Mouse (Mus musculus): ENCODE results near the gene Meltf. TPM values are rescaled to one million over a fixed set of nuclear protein-coding genes. Genes with fewer than 3 reads are reported as not detected.
A peak's percentile ranks its signal among the peaks of the same experiment; 100 is the strongest.

Meltf gene
- polyA plus RNA-seq, 1 experiment: 0.46 TPM

GRCm38 (mm10) chr16:31865242-31865641 lies 13.4 kb upstream of the Meltf start:
- TF ChIP-seq POLR2A (IDR thresholded peaks at IDR 0.05; ENCODE audit: extremely low read depth, insufficient read depth, low read length): no peak
- no peak for TF ChIP-seq CTCF (IDR thresholded peaks at IDR 0.05; ENCODE audit: extremely low read depth, insufficient read depth, low read length)
- H3K27ac ChIP-seq (ENCODE audit: insufficient read depth, low read length): no peak overlapping the region
- peaks cover 4% of the 10 kb centered on the region for H3K4me1 ChIP-seq (ENCODE audit: control insufficient read depth, insufficient read depth, low read length)
- H3K4me3 ChIP-seq (ENCODE audit: insufficient read depth, low read length): no peak overlapping the region

- no peak for TF ChIP-seq POLR2A (IDR thresholded peaks at IDR 0.05; ENCODE audit: extremely low read depth, insufficient read depth, low read length)
- TF ChIP-seq CTCF (IDR thresholded peaks at IDR 0.05; ENCODE audit: extremely low read depth, insufficient read depth, low read length): no peak
- Histone ChIP-seq H3K4me1 (ENCODE audit: control insufficient read depth, insufficient read depth, low read length) (peaks cover 4% of the 10 kb centered on the region), H3K27ac (ENCODE audit: insufficient read depth, low read length) (no peak overlapping the region), H3K4me3 (ENCODE audit: insufficient read depth, low read length) (no peak overlapping the region)
These were observed 11.7 kb upstream of the Meltf start for GRCm38 (mm10) chr16:31866911-31867310.

- peaks cover 4% of the 10 kb centered on the region for H3K4me1 ChIP-seq (ENCODE audit: control insufficient read depth, insufficient read depth, low read length)
These were observed 10.9 kb upstream of the Meltf start for GRCm38 (mm10) chr16:31867736-31868135.

GRCm38 (mm10) chr16:31873721-31874120 lies 4.9 kb upstream of the Meltf start:
- Histone ChIP-seq H3K4me1 (ENCODE audit: control insufficient read depth, insufficient read depth, low read length) (peaks cover 8% of the 10 kb centered on the region), H3K27ac (ENCODE audit: insufficient read depth, low read length) (peak overlapping the region; percentile 3; the same call in 1 of the 2 replicates), H3K4me3 (ENCODE audit: insufficient read depth, low read length) (no peak overlapping the region)
- TF ChIP-seq CTCF (IDR thresholded peaks at IDR 0.05; ENCODE audit: extremely low read depth, insufficient read depth, low read length) (no peak), POLR2A (IDR thresholded peaks at IDR 0.05; ENCODE audit: extremely low read depth, insufficient read depth, low read length) (no peak)

More at GRCm38 (mm10) chr16:31867736-31868135, 10.9 kb upstream of the Meltf start:
- TF ChIP-seq CTCF (IDR thresholded peaks at IDR 0.05; ENCODE audit: extremely low read depth, insufficient read depth, low read length): no peak
- TF ChIP-seq POLR2A (IDR thresholded peaks at IDR 0.05; ENCODE audit: extremely low read depth, insufficient read depth, low read length): no peak
- no peak overlapping the region for H3K4me3 ChIP-seq (ENCODE audit: insufficient read depth, low read length)
- H3K27ac ChIP-seq (ENCODE audit: insufficient read depth, low read length): no peak overlapping the region

- H3K4me1 ChIP-seq (ENCODE audit: control insufficient read depth, insufficient read depth, low read length): peaks cover 7% of the 10 kb centered on the region
- H3K27ac ChIP-seq (ENCODE audit: insufficient read depth, low read length): peak overlapping the region; percentile 80; the same call in 1 of the 2 replicates
- H3K4me3 ChIP-seq (ENCODE audit: insufficient read depth, low read length): no peak overlapping the region
- TF ChIP-seq POLR2A (IDR thresholded peaks at IDR 0.05; ENCODE audit: extremely low read depth, insufficient read depth, low read length) (no peak), CTCF (IDR thresholded peaks at IDR 0.05; ENCODE audit: extremely low read depth, insufficient read depth, low read length) (no peak)
These were observed 3.2 kb upstream of the Meltf start for GRCm38 (mm10) chr16:31875391-31875790.

GRCm38 (mm10) chr16:31876386-31876785 lies 2.2 kb upstream of the Meltf start:
- H3K27ac ChIP-seq (ENCODE audit: insufficient read depth, low read length): peak overlapping the region; percentile 96

GRCm38 (mm10) chr16:31878052-31878451 lies 558 bp upstream of the Meltf start:
- Histone ChIP-seq H3K4me3 (ENCODE audit: insufficient read depth, low read length) (no peak overlapping the region), H3K4me1 (ENCODE audit: control insufficient read depth, insufficient read depth, low read length) (peaks cover 7% of the 10 kb centered on the region), H3K27ac (ENCODE audit: insufficient read depth, low read length) (peak overlapping the region; percentile 96)
- no peak for TF ChIP-seq CTCF (IDR thresholded peaks at IDR 0.05; ENCODE audit: extremely low read depth, insufficient read depth, low read length)
- no peak for TF ChIP-seq POLR2A (IDR thresholded peaks at IDR 0.05; ENCODE audit: extremely low read depth, insufficient read depth, low read length)

More at GRCm38 (mm10) chr16:31876386-31876785, 2.2 kb upstream of the Meltf start:
- Histone ChIP-seq H3K4me1 (ENCODE audit: control insufficient read depth, insufficient read depth, low read length) (peaks cover 7% of the 10 kb centered on the region), H3K4me3 (ENCODE audit: insufficient read depth, low read length) (no peak overlapping the region)
- TF ChIP-seq CTCF (IDR thresholded peaks at IDR 0.05; ENCODE audit: extremely low read depth, insufficient read depth, low read length) (no peak), POLR2A (IDR thresholded peaks at IDR 0.05; ENCODE audit: extremely low read depth, insufficient read depth, low read length) (0 out of 2 replicates have a peak, but pooled peaks have one; percentile 42)

GRCm38 (mm10) chr16:31880146-31880840 lies 1.7 kb downstream of the Meltf start:
- Histone ChIP-seq H3K4me1 (ENCODE audit: control insufficient read depth, insufficient read depth, low read length) (peaks cover 9% of the 10 kb centered on the region), H3K27ac (ENCODE audit: insufficient read depth, low read length) (peak overlapping the region; percentile 52), H3K4me3 (ENCODE audit: insufficient read depth, low read length) (no peak overlapping the region)
- TF ChIP-seq POLR2A (IDR thresholded peaks at IDR 0.05; ENCODE audit: extremely low read depth, insufficient read depth, low read length): no peak
- no peak for TF ChIP-seq CTCF (IDR thresholded peaks at IDR 0.05; ENCODE audit: extremely low read depth, insufficient read depth, low read length)

- Histone ChIP-seq H3K4me1 (ENCODE audit: control insufficient read depth, insufficient read depth, low read length) (peaks cover 4% of the 10 kb centered on the region), H3K27ac (ENCODE audit: insufficient read depth, low read length) (peak overlapping the region; percentile 52), H3K4me3 (ENCODE audit: insufficient read depth, low read length) (no peak overlapping the region)
- TF ChIP-seq POLR2A (IDR thresholded peaks at IDR 0.05; ENCODE audit: extremely low read depth, insufficient read depth, low read length): no peak
- TF ChIP-seq CTCF (IDR thresholded peaks at IDR 0.05; ENCODE audit: extremely low read depth, insufficient read depth, low read length): no peak
These were observed 3.8 kb downstream of the Meltf start for GRCm38 (mm10) chr16:31882381-31882908.

GRCm38 (mm10) chr16:31883302-31883701 lies 4.7 kb downstream of the Meltf start:
- Histone ChIP-seq H3K4me3 (ENCODE audit: insufficient read depth, low read length) (no peak overlapping the region), H3K4me1 (ENCODE audit: control insufficient read depth, insufficient read depth, low read length) (peaks cover 2% of the 10 kb centered on the region; the same call in 1 of the 2 replicates), H3K27ac (ENCODE audit: insufficient read depth, low read length) (peak overlapping the region; percentile 33; the same call in 1 of the 2 replicates)
- no peak for TF ChIP-seq POLR2A (IDR thresholded peaks at IDR 0.05; ENCODE audit: extremely low read depth, insufficient read depth, low read length)
- TF ChIP-seq CTCF (IDR thresholded peaks at IDR 0.05; ENCODE audit: extremely low read depth, insufficient read depth, low read length): no peak

All from cortical plate, adult 2 months (tissue).